Mouse (Mus musculus) subcutaneous adipose tissue, adult 2 months (tissue): ENCODE results near the gene Slc41a1. TPM values are rescaled to one million over a fixed set of nuclear protein-coding genes. Genes with fewer than 3 reads are reported as not detected.

Experiments used
- polyA plus RNA-seq: library from polyadenylated mRNA; depleted of rRNA; stranded (reverse); fragments of >200 nt; gene quantifications from 2 replicates; pipeline ENCODE4 v1.2.3, GENCODE M21; 2012; ENCODE audit warnings: low replicate concordance; rRNA removed

Slc41a1 gene
- polyA plus RNA-seq, result 27.0 and 47.0 TPM in 2 replicates

GRCm38 (mm10) chr1:131827207-131827786 lies at the start of gene Slc41a1:
TSS of gene Slc41a1 (plus strand) at chr1:131827493.

DNA sequence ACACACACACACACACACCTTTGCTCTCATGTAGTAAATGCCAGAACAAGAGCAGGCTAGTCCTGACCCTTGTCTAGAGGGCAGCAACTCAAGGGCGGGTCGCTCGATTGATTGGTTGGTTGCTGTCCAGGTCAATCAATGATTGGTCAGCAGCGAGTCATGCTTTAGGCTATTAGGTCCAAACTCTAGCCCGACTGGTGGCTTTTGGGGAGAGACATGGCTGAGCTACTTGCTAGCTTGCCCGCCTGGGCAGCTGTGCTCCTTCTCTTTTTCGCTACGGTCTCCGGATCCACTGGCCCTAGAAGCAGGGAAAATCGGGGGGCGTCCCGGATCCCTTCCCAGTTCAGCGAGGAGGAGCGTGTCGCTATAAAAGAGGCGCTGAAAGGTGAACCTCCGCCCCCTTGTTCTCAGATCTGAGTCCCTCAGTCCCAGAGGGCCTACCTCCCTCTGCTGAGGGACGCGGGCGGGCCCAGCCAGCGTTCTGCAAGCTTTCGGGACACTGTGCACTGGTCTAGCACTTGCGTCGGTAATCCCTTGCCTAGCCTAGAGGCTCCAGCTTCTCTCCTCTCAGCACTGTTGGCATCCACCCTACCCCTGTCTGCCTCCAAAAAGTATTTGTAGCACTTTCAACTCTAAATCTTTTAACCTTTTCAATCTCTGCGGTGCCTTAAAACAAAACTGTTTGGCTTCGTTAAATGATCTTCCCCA lies 29.9 kb upstream of the Slc41a1 start, which contains the start of gene Pm20d1:
Gene Pm20d1, plus strand, starts transcription at position 180 of the 708 bp plus-strand sequence.

DNA sequence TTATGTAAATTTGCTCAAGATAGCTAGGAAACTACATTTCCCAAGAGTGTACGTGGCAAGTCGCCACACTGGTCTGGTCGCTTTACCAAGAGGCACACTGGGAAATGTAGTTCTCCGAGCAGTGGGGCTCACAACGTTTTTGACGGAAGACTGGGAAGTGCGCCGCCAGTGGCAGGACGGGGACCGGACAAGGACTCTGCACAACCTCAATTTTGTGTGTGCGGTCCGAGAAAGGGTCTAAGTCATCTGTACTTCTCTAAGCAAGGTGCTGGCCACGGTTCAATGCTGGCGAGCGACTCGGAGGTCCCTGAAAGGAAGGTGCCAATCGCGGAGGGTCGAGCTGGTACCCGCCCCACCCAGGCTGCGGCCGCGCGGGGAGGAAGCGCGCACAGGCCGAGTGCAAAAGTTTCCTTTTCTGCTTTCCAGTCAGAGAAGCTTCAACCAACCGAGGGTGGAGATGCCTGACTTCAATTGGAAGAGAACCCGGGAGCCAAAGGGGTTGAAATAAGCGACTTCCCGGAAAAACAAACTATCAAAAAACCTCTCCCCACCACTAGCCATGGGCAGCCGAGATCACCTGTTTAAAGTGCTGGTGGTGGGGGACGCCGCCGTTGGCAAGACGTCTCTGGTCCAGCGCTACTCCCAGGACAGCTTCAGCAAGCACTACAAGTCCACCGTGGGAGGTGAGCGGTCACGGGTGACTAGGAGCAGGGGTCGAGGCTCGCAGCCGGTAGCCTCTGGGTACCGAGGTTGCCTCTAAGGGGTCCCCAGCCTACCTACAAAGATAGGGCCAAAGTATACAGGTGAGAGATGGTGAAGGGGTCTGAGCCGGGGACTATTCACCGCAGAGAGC lies 40.0 kb downstream of the Slc41a1 start, which contains the start of gene Rab29:
Gene Rab29, plus strand, starts transcription at position 132 of the 853 bp plus-strand sequence.

Other genes with a start within 250 kb of the Slc41a1 start
- not detected in 2 replicates for gene Avpr1b, start 228.3 kb upstream of the Slc41a1 start, polyA plus RNA-seq
- gene Ctse, start 189.2 kb upstream of the Slc41a1 start, polyA plus RNA-seq, result 1.8 and 3.6 TPM in 2 replicates
- gene Rab7b, start 138.8 kb upstream of the Slc41a1 start, polyA plus RNA-seq, result 10.0 and 23.6 TPM in 2 replicates
- gene Slc26a9, start 83.5 kb upstream of the Slc41a1 start, polyA plus RNA-seq, result 4.1 TPM in 1 of 2 replicates, not detected in the other
- 2.8 and 7.7 TPM in 2 replicates for gene Pm20d1, start 30.1 kb upstream of the Slc41a1 start, polyA plus RNA-seq
- gene Rab29, start 39.7 kb downstream of the Slc41a1 start, polyA plus RNA-seq, result 33.9 and 49.8 TPM in 2 replicates
- gene Nucks1, start 83.0 kb downstream of the Slc41a1 start, polyA plus RNA-seq, result 9.6 and 15.1 TPM in 2 replicates
- 2.2 and 8.4 TPM in 2 replicates for gene Slc45a3, start 135.5 kb downstream of the Slc41a1 start, polyA plus RNA-seq
- 23.7 and 31.1 TPM in 2 replicates for gene Elk4, start 180.1 kb downstream of the Slc41a1 start, polyA plus RNA-seq
- 0.80 and 8.3 TPM in 2 replicates for gene Mfsd4a, start 240.6 kb downstream of the Slc41a1 start, polyA plus RNA-seq